Mouse (Mus musculus) heart, embryonic 15.5 days (tissue): ENCODE data around the gene Rplp2. TPM values are rescaled to one million over a fixed set of nuclear protein-coding genes. Genes with fewer than 3 reads are reported as not detected.

Experiments
- ATAC-seq: fragments of 200-750 bp; cut with Nextera tagmentation; replicated peaks from 2 replicates; pipeline ENCODE4 v1.8.0; 2017; ENCODE audit warnings: low read depth, moderate TSS enrichment; ENCODE audit not compliant: insufficient number of reproducible peaks, insufficient read depth, low FRiP score
- H3K27ac ChIP-seq: fragments of 300-500 bp; sonication (generic); 2 replicates; pipeline ENCODE4 v1.5.1; 2015; ENCODE audit warnings: mild to moderate bottlenecking, inconsistent platforms
- H3K27me3 ChIP-seq: fragments of 300-500 bp; sonication (generic); 2 replicates; pipeline ENCODE4 v1.6.1; 2015; ENCODE audit warnings: inconsistent platforms
- H3K36me3 ChIP-seq: fragments of 300-500 bp; sonication (generic); 2 replicates; pipeline ENCODE4 v1.6.1; 2015; ENCODE audit warnings: mild to moderate bottlenecking, inconsistent platforms
- H3K4me1 ChIP-seq: fragments of 300-500 bp; sonication (generic); replicated peaks from 2 replicates; pipeline ENCODE4 v1.6.1; 2015; ENCODE audit warnings: inconsistent platforms
- H3K4me2 ChIP-seq: fragments of 300-500 bp; sonication (generic); 2 replicates; pipeline ENCODE4 v1.6.1; 2015; ENCODE audit warnings: inconsistent platforms, mild to moderate bottlenecking, moderate library complexity
- H3K4me3 ChIP-seq: fragments of 300-500 bp; sonication (generic); 2 replicates; pipeline ENCODE4 v1.5.1; 2015; ENCODE audit warnings: mild to moderate bottlenecking, inconsistent platforms
- H3K9ac ChIP-seq: fragments of 300-500 bp; sonication (generic); 2 replicates; pipeline ENCODE4 v1.6.1; 2015; ENCODE audit warnings: mild to moderate bottlenecking, inconsistent platforms
- H3K9me3 ChIP-seq: fragments of 300-500 bp; sonication (generic); replicated peaks from 2 replicates; pipeline ENCODE4 v1.6.1; 2016; ENCODE audit warnings: inconsistent platforms
- WGBS: fragments of 180-500 bp; shearing (Covaris S2); methylation state at CpG from one replicate; pipeline ENCODE4 v1.1.7; 2015; ENCODE audit warnings: mixed read lengths; 5-methylcytosine and 5-hydroxymethylcytosine counted together
- polyA plus RNA-seq: library from polyadenylated mRNA; unstranded; fragments of >200 nt; fragmentation: Nextera tagmentation; extraction: Ambion mirVana; gene quantifications from 2 replicates; pipeline ENCODE4 v1.2.1, GENCODE M21; 2015

Rplp2 gene
- polyA plus RNA-seq, 1 experiment from 2014 or later = 884 TPM

GRCm38 (mm10) chr7:141477578-141478269 lies 30.6 kb downstream of the Rplp2 start:
- Histone ChIP-seq H3K27ac (peak overlapping the region; percentile 99), H3K9me3 (no peaks in the 10 kb centered on the region), H3K4me2 (peak overlapping the region; percentile 98), H3K36me3 (peaks cover 2% of the 10 kb centered on the region), H3K4me1 (peaks cover 72% of the 10 kb centered on the region), H3K27me3 (no peaks in the 10 kb centered on the region), H3K4me3 (peak overlapping the region; percentile 95; the same call in 1 of the 2 replicates), H3K9ac (peak overlapping the region; percentile 11; the same call in 1 of the 2 replicates)
- WGBS = 32% methylated on average over 4 of the region's 4 CpGs
- ATAC-seq = no peak

- peak overlapping the region; percentile 11; the same call in 1 of the 2 replicates for H3K9ac ChIP-seq
- H3K27me3 ChIP-seq = no peaks in the 10 kb centered on the region
- H3K4me1 ChIP-seq = peaks cover 74% of the 10 kb centered on the region
- peak overlapping the region; percentile 99 for H3K27ac ChIP-seq
- no peak overlapping the region for H3K4me3 ChIP-seq
- no peaks in the 10 kb centered on the region for H3K36me3 ChIP-seq
- ATAC-seq = no peak
- WGBS = 48% methylated on average over 5 of the region's 5 CpGs
- no peaks in the 10 kb centered on the region for H3K9me3 ChIP-seq
- H3K4me2 ChIP-seq = peak overlapping the region; percentile 98
Measured at GRCm38 (mm10) chr7:141478270-141478748, 31.1 kb downstream of the Rplp2 start.

GRCm38 (mm10) chr7:141480842-141481497 lies 33.8 kb downstream of the Rplp2 start:
- peak overlapping the region; percentile 66 for H3K4me3 ChIP-seq
- no peak overlapping the region for H3K27ac ChIP-seq
- ATAC-seq = 0 out of 2 replicates have a peak, but pooled peaks have one; percentile 15
- H3K4me1 ChIP-seq = peaks cover 63% of the 10 kb centered on the region
- H3K4me2 ChIP-seq = peak overlapping the region; percentile 100
- H3K27me3 ChIP-seq = no peaks in the 10 kb centered on the region
- H3K9ac ChIP-seq = no peak overlapping the region
- H3K9me3 ChIP-seq = no peaks in the 10 kb centered on the region
- no peaks in the 10 kb centered on the region for H3K36me3 ChIP-seq
- WGBS = 12% methylated on average over 10 of the region's 10 CpGs

- ATAC-seq = no peak
- peaks cover 56% of the 10 kb centered on the region for H3K4me1 ChIP-seq
- H3K27me3 ChIP-seq = no peaks in the 10 kb centered on the region
- H3K27ac ChIP-seq = no peak overlapping the region
- H3K4me3 ChIP-seq = peak overlapping the region; percentile 66
- peak overlapping the region; percentile 100 for H3K4me2 ChIP-seq
- no peaks in the 10 kb centered on the region for H3K36me3 ChIP-seq
- peak overlapping the region; percentile 60 for H3K9ac ChIP-seq
- 1% methylated on average over 81 of the region's 81 CpGs for WGBS
- H3K9me3 ChIP-seq = no peaks in the 10 kb centered on the region
Measured at GRCm38 (mm10) chr7:141481498-141482401, 34.6 kb downstream of the Rplp2 start.

GRCm38 (mm10) chr7:141482531-141483024 lies 35.4 kb downstream of the Rplp2 start:
- H3K27me3 ChIP-seq = no peaks in the 10 kb centered on the region
- H3K4me3 ChIP-seq = peak overlapping the region; percentile 66
- H3K4me1 ChIP-seq = peaks cover 47% of the 10 kb centered on the region
- peak overlapping the region; percentile 100 for H3K4me2 ChIP-seq
- H3K9me3 ChIP-seq = no peaks in the 10 kb centered on the region
- WGBS = 16% methylated on average over 11 of the region's 11 CpGs
- H3K9ac ChIP-seq = peak overlapping the region; percentile 60; the same call in 1 of the 2 replicates
- no peak overlapping the region for H3K27ac ChIP-seq
- no peak for ATAC-seq
- no peaks in the 10 kb centered on the region for H3K36me3 ChIP-seq

GRCm38 (mm10) chr7:141483114-141483653 lies 36.0 kb downstream of the Rplp2 start:
- Histone ChIP-seq H3K27ac (no peak overlapping the region), H3K27me3 (no peaks in the 10 kb centered on the region), H3K4me1 (peaks cover 41% of the 10 kb centered on the region), H3K36me3 (no peaks in the 10 kb centered on the region), H3K9me3 (no peaks in the 10 kb centered on the region), H3K4me3 (no peak overlapping the region), H3K9ac (no peak overlapping the region), H3K4me2 (no peak overlapping the region)
- no peak for ATAC-seq
- 72% methylated on average over 6 of the region's 6 CpGs for WGBS

GRCm38 (mm10) chr7:141484186-141485120 lies 37.3 kb downstream of the Rplp2 start:
- H3K9me3 ChIP-seq = no peaks in the 10 kb centered on the region
- ATAC-seq = no peak
- no peak overlapping the region for H3K9ac ChIP-seq
- no peaks in the 10 kb centered on the region for H3K27me3 ChIP-seq
- H3K4me1 ChIP-seq = peaks cover 37% of the 10 kb centered on the region
- no peak overlapping the region for H3K27ac ChIP-seq
- no peaks in the 10 kb centered on the region for H3K36me3 ChIP-seq
- no peak overlapping the region for H3K4me3 ChIP-seq
- whole genome bisulfite sequencing = 54% methylated on average over 5 of the region's 5 CpGs
- no peak overlapping the region for H3K4me2 ChIP-seq

- ATAC-seq = no peak
- 77% methylated on average over 2 of the region's 2 CpGs for WGBS
Measured at GRCm38 (mm10) chr7:141485186-141485585, 38.0 kb downstream of the Rplp2 start.

GRCm38 (mm10) chr7:141485606-141486005 lies 38.4 kb downstream of the Rplp2 start:
- Histone ChIP-seq H3K4me2 (no peak overlapping the region), H3K27me3 (no peaks in the 10 kb centered on the region), H3K9ac (no peak overlapping the region), H3K4me1 (peaks cover 32% of the 10 kb centered on the region), H3K9me3 (no peaks in the 10 kb centered on the region), H3K4me3 (no peak overlapping the region), H3K36me3 (no peaks in the 10 kb centered on the region), H3K27ac (no peak overlapping the region)
- 71% methylated on average over 2 of the region's 2 CpGs for WGBS
- ATAC-seq = no peak

More at GRCm38 (mm10) chr7:141485186-141485585, 38.0 kb downstream of the Rplp2 start:
- H3K9me3 ChIP-seq = no peaks in the 10 kb centered on the region
- no peak overlapping the region for H3K4me3 ChIP-seq
- no peak overlapping the region for H3K27ac ChIP-seq
- H3K36me3 ChIP-seq = no peaks in the 10 kb centered on the region
- H3K9ac ChIP-seq = no peak overlapping the region
- peaks cover 36% of the 10 kb centered on the region for H3K4me1 ChIP-seq
- H3K27me3 ChIP-seq = no peaks in the 10 kb centered on the region
- H3K4me2 ChIP-seq = no peak overlapping the region

GRCm38 (mm10) chr7:141486239-141486638 lies 39.1 kb downstream of the Rplp2 start:
- Histone ChIP-seq H3K36me3 (no peaks in the 10 kb centered on the region; the same call in 1 of the 2 replicates), H3K9ac (no peak overlapping the region), H3K4me3 (no peak overlapping the region), H3K9me3 (no peaks in the 10 kb centered on the region), H3K27ac (no peak overlapping the region), H3K27me3 (no peaks in the 10 kb centered on the region), H3K4me2 (no peak overlapping the region), H3K4me1 (peaks cover 27% of the 10 kb centered on the region)
- 85% methylated on average over 1 of the region's 1 CpGs for WGBS
- no peak for ATAC-seq
